Mouse (Mus musculus) layer of hippocampus, adult 18-20 months (tissue): ENCODE measurements at regions not wholly inside any gene's neighbourhood (a gene's known extent, or its start where the extent isn't known, plus 50 kb on each side); places are given as distances from the start of the nearest gene placed in this dataset.

ENCODE experiments used
- DNase-seq, 2 experiments: peaks; one replicate each; pipeline ENCODE4 v3.0.0; 2022; ENCODE audit warnings: low spot score in 2 of 2

DNA sequence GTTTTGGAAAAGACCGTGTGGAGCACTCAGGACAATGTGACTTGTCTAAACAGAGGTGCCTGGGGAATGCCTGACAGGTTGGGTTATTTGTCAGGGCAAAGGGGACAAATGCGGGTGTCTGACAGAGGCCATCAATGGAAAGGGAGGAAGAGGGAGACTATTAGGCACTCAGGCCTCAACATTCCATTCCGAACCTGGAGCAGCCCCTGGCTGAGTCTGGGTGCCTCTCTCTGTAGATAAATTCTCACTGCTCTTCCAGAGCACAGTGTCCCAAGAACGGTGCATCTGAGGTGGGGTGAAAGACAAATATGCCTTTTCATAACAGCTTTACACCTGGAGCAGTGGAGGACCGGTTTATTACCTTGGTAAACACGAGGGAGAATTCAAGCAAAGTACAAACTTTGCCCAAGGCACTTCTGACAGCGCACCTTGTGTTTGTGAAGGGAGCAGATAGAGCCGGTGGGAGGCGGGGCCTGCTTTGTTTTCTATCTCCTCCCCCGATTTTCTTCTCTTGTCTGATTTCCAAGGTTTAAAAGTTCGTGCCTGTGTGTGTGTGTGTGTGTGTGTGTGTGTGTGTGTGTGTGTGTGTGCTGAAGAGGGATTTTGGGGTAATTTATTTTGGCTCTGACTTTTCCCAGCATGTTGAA is 68.4 kb upstream of the Bcl6 start:
- DNase-seq: no peak

DNA sequence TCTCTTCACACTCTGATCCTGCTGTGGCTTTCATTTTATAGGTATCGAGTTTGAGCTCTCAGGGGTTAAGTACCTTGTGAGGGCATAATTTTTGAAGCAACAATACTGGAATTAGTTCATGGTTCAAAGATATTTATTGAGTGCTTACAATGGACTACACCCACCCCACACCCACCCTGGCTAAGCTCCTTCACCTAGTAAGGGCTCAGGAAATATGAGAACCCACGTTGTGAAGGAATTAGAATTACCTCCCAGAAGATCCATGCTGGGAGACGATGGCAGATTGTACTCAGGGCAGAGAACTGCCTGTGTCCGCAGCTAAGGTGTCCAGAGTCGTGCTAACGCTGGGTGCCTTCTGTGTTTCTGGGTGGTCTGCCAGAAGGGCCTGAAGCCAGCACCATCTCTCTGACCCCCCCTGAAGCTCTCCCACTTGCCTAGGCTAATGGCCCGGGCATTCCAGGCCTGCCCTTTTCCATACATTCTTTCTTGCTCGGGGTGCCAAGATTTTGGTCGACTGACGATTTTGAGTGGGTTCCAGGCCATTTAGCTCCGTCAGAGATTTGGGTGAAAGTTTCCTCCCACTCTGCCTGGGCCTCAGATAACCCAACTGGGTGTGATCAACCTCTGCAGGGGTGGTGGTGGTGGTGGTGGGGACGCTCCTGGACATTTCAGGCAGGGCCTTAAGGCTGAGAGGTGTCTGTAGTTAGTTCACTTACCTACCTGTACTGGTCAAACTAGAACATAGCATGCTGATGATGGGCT is 67.7 kb upstream of the Bcl6 start:
- no peak for DNase-seq

DNA sequence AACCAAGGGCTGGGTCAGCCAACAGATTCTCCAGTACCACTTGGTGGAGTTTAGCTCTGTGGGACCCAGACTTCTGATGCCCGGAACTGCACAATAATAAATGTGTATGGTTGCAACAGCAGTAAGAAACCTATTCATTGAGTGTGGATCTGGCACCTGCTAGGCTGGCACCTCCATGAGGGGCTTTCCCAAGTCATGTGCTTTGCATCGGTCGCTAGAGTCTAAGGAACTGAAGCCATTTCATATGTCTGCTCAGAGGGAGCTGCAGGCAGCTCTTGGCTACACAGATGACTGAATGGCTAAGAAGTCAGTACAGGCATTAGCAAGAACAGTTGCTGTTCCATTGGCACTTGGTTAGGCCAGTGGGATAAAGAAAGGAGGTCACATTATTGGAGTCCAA is 65.6 kb upstream of the Bcl6 start:
- no peak for DNase-seq

DNA sequence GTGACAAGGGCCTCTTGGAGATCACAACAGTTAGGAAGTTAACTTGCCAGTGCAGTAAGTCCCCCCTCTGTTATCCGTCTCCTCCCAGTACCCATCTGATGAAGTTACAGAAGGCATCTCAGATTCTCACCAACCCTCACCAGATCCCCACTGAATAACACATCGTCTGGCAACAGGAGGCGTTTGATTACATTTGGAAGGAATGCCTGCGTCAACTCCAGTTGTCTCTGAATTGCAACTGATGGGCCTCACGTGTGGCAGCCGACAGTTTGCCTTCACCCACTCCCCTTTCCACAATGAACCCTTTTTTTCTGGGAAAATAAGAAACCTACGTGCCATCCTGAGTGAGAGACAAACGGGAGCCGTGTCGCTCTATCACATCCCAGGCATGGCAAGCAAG is 64.8 kb upstream of the Bcl6 start:
- DNase-seq: peak; percentile 50 to 74

DNA sequence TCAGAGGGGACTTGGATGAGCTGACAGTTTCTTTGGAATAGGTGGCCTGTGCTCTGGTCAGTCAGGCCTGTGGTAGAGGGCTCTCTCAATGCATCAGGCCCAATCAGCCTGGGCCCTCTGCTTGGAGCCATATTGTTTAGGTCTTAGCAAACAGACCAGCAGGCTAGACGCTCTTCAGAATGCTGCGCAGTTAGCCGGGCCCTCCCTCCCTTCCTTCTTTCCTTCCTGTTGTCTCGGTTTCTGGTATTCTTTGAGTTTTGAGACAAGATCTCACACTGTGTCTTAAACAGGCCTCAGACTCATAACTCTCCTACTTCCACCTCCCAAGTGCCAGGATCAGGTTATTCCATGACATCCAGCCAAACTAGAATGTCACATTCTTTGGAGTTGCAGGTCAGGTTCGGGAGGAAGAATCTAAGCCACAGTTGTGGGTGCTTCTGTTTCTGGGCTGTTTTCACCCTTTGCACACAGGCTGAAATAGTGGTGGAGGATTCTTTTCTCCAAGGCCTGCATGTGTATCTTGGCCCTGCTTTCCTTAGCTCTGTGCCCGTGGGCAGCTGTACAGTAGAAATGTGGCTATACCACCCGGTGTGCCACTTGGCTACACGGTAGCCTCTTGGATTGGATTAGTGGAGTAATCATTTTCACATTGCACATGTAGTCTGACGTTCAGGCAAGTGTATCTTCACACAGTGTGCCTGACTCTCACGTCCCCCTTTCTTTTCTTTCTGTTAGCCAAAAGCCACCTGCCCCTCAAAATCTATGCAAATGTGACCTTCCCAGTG is 62.4 kb upstream of the Bcl6 start:
- DNase-seq: no peak

DNA sequence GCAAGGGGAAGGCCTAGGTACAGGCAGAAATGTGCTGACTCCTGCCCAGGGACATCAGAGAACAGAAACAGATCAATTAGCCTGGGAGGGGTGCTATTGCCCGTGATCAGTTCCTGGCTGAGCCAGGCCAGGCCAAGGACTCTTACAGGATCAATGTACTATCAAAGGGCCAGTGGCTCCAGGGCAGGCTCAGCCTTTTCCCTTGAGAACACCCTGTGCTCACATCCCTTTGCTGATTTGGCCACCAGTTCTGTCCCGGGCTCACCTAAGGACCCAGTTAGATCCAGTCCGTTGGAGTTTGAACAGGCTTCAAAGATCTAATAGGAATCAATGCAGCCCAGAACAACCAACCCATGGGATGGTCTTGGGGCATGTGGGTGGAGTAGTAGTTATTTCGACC is 55.1 kb upstream of the Bcl6 start:
- no peak for DNase-seq

DNA sequence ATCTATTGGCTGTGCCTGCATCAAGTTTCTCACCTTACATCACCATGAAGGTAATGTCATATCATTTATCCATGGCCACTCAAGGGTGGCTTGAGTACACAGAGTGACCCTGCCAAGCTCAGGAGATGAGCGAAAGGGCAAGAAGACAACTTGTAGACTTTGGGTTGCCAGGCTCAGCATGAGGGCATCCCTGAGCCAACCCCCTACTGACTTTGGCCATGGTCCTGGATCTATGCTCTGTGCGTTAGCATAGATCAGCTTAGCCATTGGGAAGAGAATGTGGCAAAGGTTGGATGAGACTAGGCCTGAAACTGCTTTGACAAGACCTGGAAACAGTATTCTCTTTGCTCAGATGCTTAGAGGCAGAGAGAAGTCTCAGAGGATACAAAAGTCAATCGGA is 54.3 kb upstream of the Bcl6 start:
- no peak for DNase-seq

DNA sequence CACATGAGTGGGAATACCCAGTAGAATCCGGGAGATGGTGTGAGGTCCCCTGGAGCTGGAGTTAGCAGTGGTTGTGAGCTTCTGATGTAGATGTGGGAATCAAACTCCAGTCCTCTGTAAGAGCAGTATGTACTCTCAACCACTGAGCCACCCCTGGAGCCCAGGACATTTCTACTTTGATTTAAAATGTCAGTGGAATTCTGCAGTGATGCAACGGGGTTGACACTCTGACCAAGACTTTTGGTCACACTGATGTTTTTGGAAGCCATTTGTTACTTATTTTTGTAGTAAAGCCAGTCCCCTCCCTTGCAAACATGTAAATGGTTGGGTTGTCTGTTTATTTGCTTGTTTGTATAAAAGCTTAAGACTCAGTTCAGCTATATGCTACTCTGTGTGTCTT is 53.6 kb upstream of the Bcl6 start:
- DNase-seq: no peak

DNA sequence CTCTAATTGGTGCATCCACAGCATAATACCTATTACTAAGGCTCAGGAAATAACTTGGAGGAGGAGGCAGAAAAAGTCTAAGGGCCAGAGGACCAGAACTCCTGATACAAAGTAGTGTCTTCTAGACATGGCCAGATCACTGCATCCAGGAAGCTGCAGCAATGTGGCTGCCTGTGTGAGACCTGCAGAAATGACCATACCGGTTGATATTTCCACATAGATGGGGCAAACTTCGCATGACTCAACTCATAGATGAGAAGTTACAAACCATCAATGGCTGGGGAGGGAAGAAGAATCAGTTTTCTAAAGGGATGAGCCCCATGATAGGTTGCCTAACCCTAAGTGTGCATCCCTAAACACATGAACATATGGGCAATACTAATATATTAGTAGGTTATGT is 52.8 kb upstream of the Bcl6 start:
- DNase-seq: no peak

DNA sequence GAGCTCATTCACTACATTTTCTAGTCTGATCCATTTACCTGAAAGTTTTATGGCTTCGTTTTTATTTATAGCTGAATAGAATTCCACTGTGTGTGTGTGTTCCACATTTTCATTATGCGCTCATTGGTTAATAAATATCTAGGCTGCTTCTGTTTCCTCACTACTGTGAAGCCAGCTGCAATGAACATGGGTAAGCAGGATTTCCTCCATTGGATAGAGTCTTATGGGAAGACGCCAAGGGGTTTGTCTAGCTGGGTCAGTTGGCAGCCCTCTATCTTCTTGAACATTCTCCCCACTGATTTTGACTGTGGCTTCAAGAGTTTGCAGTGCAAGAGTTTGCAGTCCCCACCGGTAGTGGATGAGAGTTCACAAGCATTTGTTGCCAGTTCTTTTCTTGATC is 51.1 kb upstream of the Bcl6 start:
- no peak for DNase-seq
